Mouse (Mus musculus) myocyte (in vitro differentiated cells): Measurements from ENCODE around the gene Mga.

ENCODE experiments used
- CEBPB ChIP-seq: IDR thresholded peaks from 2 replicates; pipeline ENCODE4 v1.6.1; 2011; ENCODE audit warnings: mild to moderate bottlenecking, moderate library complexity; ENCODE audit not compliant: poor library complexity, insufficient read depth, severe bottlenecking
- E2F4 ChIP-seq: IDR thresholded peaks from one replicate; pipeline ENCODE4 v1.6.1; 2011; ENCODE audit warnings: mild to moderate bottlenecking, control low read depth, moderate library complexity; ENCODE audit not compliant: insufficient read depth
- MAX ChIP-seq: IDR thresholded peaks from one replicate; pipeline ENCODE4 v1.6.1; 2011; ENCODE audit warnings: low read depth, mild to moderate bottlenecking, control low read depth
- MYOD1 ChIP-seq, 3 experiments: IDR thresholded peaks; one replicate each; pipeline ENCODE4 v1.6.1; 2011; ENCODE audit warnings: control low read depth in 2 of 3, low read depth in 2 of 3, mild to moderate bottlenecking in 2 of 3, moderate library complexity in 1 of 3; ENCODE audit not compliant: insufficient read length in 2 of 3, control insufficient read depth in 1 of 3
- MYOG ChIP-seq, 3 experiments: IDR thresholded peaks; one replicate each; pipeline ENCODE4 v1.6.1; 2011; ENCODE audit warnings: control low read depth in 2 of 3, low read depth in 2 of 3, mild to moderate bottlenecking in 2 of 3; ENCODE audit not compliant: insufficient read length in 2 of 3, control insufficient read depth in 1 of 3, insufficient read depth in 1 of 3
- POLR2A ChIP-seq: IDR thresholded peaks from one replicate; pipeline ENCODE4 v1.6.1; 2011; ENCODE audit warnings: low read depth, mild to moderate bottlenecking, control low read depth, moderate library complexity; ENCODE audit not compliant: insufficient read length
- POLR2AphosphoS2 ChIP-seq: IDR thresholded peaks from one replicate; pipeline ENCODE4 v1.6.1; 2011; ENCODE audit warnings: low read depth, control low read depth; ENCODE audit not compliant: insufficient read length
- REST ChIP-seq: IDR thresholded peaks from one replicate; pipeline ENCODE4 v1.6.1; 2011; ENCODE audit warnings: mild to moderate bottlenecking, control low read depth, moderate library complexity; ENCODE audit not compliant: insufficient read depth, insufficient read length
- SRF ChIP-seq: IDR thresholded peaks from one replicate; pipeline ENCODE4 v1.6.1; 2011; ENCODE audit warnings: low read depth; ENCODE audit not compliant: control insufficient read depth, insufficient read length
- TCF12 ChIP-seq: IDR thresholded peaks from one replicate; pipeline ENCODE4 v1.6.1; 2011; ENCODE audit warnings: mild to moderate bottlenecking, control low read depth; ENCODE audit not compliant: poor library complexity, insufficient read depth, severe bottlenecking
- TCF3 ChIP-seq: IDR thresholded peaks from one replicate; pipeline ENCODE4 v1.6.1; 2011; ENCODE audit warnings: low read depth, control low read depth; ENCODE audit not compliant: insufficient read length
- USF1 ChIP-seq: IDR thresholded peaks from one replicate; pipeline ENCODE4 v1.6.1; 2011; ENCODE audit warnings: low read depth, mild to moderate bottlenecking, control low read depth, moderate library complexity

GRCm38 (mm10) chr2:119864484-119864883, 32.5 kb upstream of the Mga start:
- TF ChIP-seq POLR2A (no peak), CEBPB (no peak), USF1 (no peak), POLR2AphosphoS2 (no peak), E2F4 (no peak), TCF12 (no peak), MYOG (IDR thresholded peaks at IDR 0.05; ENCODE audit: control insufficient read depth in 1 of 3, insufficient read depth in 1 of 3, insufficient read length in 2 of 3, low read depth in 2 of 3) (no peak), TCF3 (no peak), MAX (no peak), SRF (no peak), MYOD1 (IDR thresholded peaks at IDR 0.05; ENCODE audit: control insufficient read depth in 1 of 3, insufficient read length in 2 of 3, low read depth in 2 of 3) (no peak), REST (no peak)
